Mouse (Mus musculus) G1E (cell line): ENCODE measurements around the gene Enah. TPM values are rescaled to one million over a fixed set of nuclear protein-coding genes. Genes with fewer than 3 reads are reported as not detected.

ENCODE experiments used
- ATAC-seq: 2 replicates; pipeline ENCODE4 v1.8.0; 2016; ENCODE audit warnings: mild to moderate bottlenecking; ENCODE audit not compliant: insufficient number of reproducible peaks, poor library complexity, low FRiP score, severe bottlenecking; ENCODE audit errors: extremely low read depth
- DNase-seq: peaks from one replicate; pipeline ENCODE4 v3.0.0; 2012; ENCODE audit warnings: low spot score
- H3K27me3 ChIP-seq: 2 replicates; pipeline ENCODE4 v1.6.1; 2012; ENCODE audit warnings: mild to moderate bottlenecking, low read length, inconsistent platforms; ENCODE audit not compliant: insufficient read depth
- H3K36me3 ChIP-seq: replicated peaks from 2 replicates; pipeline ENCODE3; 2012; ENCODE audit warnings: mild to moderate bottlenecking, inconsistent platforms
- H3K4me1 ChIP-seq: 2 replicates; pipeline ENCODE4 v1.6.1; 2012; ENCODE audit warnings: low read depth, low read length, inconsistent platforms, mixed read lengths; ENCODE audit not compliant: insufficient read depth
- H3K4me3 ChIP-seq: 2 replicates; pipeline ENCODE4 v1.5.1; 2012; ENCODE audit warnings: low read depth, mild to moderate bottlenecking, inconsistent platforms, low read length, moderate library complexity, mixed read lengths
- H3K9me3 ChIP-seq: replicated peaks from 2 replicates; pipeline ENCODE4 v1.6.1; 2012; ENCODE audit warnings: inconsistent platforms
- CTCF ChIP-seq: IDR thresholded peaks from 2 replicates; pipeline ENCODE4 v1.5.1; 2012; ENCODE audit warnings: low read depth, low read length, inconsistent platforms, mixed read lengths
- GATA1 ChIP-seq: IDR thresholded peaks from 2 replicates; pipeline ENCODE4 v1.6.1; 2012; ENCODE audit warnings: borderline replicate concordance, low read length, inconsistent platforms, mixed read lengths
- GATA2 ChIP-seq: IDR thresholded peaks from 2 replicates; pipeline ENCODE4 v1.6.1; 2012; ENCODE audit warnings: low read depth, low read length, inconsistent platforms, borderline replicate concordance
- POLR2AphosphoS5 ChIP-seq: IDR thresholded peaks from 2 replicates; pipeline ENCODE4 v1.6.1; 2012; ENCODE audit warnings: low read depth, low read length, inconsistent platforms; ENCODE audit not compliant: insufficient replicate concordance
- TAL1 ChIP-seq: conservative IDR thresholded peaks from 2 replicates; pipeline ENCODE4 v1.6.1; 2012; ENCODE audit warnings: low read depth, low read length, inconsistent platforms, mixed read lengths
- polyA plus RNA-seq: library from polyadenylated mRNA; stranded (reverse); fragments of >175 nt; gene quantifications from 2 replicates; pipeline ENCODE4 v1.2.3, GENCODE M21; 2012
- total RNA-seq, 2 experiments: library from RNA; stranded (forward) in 1 of 2; stranded (reverse) in 1 of 2; fragments of 200-1000 nt in 1 of 2; fragments of >200 nt in 1 of 2; fragmentation: Nextera tagmentation in 1 of 2; gene quantifications; 2 replicates each; pipeline ENCODE4 v1.2.3; 2014 to 2017

Enah gene
- total and polyA plus RNA-seq, 3 experiments = 0.87 TPM; not detected in 2

GRCm38 (mm10) chr1:181896991-181897390 is 122.8 kb downstream of the Enah start:
- Histone ChIP-seq H3K27me3 (peaks cover 18% of the 10 kb centered on the region), H3K36me3 (no peaks in the 10 kb centered on the region), H3K4me1 (no peaks in the 10 kb centered on the region), H3K9me3 (no peaks in the 10 kb centered on the region), H3K4me3 (no peak overlapping the region)
- ATAC-seq = no peak
- DNase-seq = no peak
- TF ChIP-seq POLR2AphosphoS5 (no peak), GATA2 (no peak), TAL1 (no peak), GATA1 (no peak), CTCF (no peak)

DNA sequence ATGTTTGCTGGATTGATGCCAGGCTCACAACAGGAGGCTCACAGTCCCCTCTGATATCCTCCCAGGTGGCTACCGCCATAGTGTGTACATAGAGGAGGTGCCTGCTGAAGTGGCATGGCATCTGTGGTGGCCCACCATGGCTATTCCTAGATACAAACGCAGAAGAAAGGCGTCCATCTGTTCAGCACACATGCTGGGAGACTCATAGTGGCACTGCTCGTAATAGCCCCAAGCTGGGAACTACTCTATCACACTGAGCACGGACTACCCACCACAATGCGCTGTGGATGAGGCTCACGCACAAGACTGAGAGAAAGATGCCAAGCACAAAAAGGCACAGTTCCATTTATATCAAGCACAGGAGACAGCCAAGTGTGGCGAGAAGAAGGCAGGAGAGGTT is 126.1 kb downstream of the Enah start:
- Histone ChIP-seq H3K36me3 (no peaks in the 10 kb centered on the region), H3K27me3 (peaks cover 20% of the 10 kb centered on the region), H3K4me1 (peaks cover 4% of the 10 kb centered on the region; the same call in 1 of the 2 replicates), H3K9me3 (no peaks in the 10 kb centered on the region), H3K4me3 (no peak overlapping the region)
- DNase-seq (no peak), ATAC-seq (no peak)
- TF ChIP-seq TAL1 (no peak), GATA2 (no peak), CTCF (no peak), GATA1 (no peak), POLR2AphosphoS5 (no peak)

DNA sequence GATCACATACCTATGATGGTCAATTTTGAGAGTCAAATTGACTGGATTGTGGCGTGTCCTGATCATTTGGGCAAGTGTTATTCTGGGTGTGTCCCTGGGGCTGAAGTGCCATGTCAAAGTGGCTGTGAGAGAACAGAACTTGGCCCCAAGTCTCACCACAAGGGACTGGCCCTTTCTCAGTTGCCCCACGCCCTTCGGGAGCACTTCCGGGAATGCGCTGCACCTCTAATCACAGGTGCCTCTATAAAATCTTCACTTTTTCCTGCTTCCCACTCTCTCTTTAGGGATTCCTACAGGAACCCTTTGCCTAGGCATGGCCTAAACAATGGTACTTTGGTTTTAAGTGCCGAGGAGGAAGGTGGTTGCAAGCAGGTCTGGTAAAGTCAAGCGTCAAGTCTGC is 130.1 kb downstream of the Enah start:
- H3K9me3 ChIP-seq = no peaks in the 10 kb centered on the region
- no peak for TF ChIP-seq CTCF
- no peak for TF ChIP-seq POLR2AphosphoS5
- TF ChIP-seq TAL1 = no peak
- no peak for TF ChIP-seq GATA2
- TF ChIP-seq GATA1 = no peak
- H3K4me3 ChIP-seq = no peak overlapping the region
- H3K36me3 ChIP-seq = no peaks in the 10 kb centered on the region
- peaks cover 30% of the 10 kb centered on the region for H3K27me3 ChIP-seq
- ATAC-seq (no peak), DNase-seq (no peak)
- H3K4me1 ChIP-seq = peaks cover 4% of the 10 kb centered on the region; the same call in 1 of the 2 replicates

DNA sequence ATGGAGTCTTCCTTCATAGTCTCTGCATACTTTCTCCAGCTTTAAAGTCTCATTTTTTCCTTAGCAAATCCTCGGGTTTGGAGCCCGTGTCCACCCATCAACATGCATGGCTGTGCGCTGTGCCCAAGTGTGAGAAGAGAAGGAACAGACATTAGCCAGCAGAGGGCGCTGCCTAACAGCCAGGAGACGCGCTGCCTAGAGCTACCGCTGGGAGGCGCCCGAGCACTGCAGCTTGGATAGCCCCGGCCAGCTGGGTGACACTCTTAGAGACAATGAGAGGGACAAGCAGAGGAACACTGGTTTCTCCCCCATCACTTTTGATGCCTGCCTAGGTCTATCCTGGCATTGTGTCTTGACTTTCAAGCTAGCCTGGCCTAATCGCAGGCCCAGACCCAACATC is 131.0 kb downstream of the Enah start:
- ATAC-seq = peak; percentile 62
- no peak overlapping the region for H3K4me3 ChIP-seq
- TF ChIP-seq CTCF = peak; percentile 100
- no peak for TF ChIP-seq POLR2AphosphoS5
- peaks cover 5% of the 10 kb centered on the region; the same call in 1 of the 2 replicates for H3K4me1 ChIP-seq
- peaks cover 31% of the 10 kb centered on the region for H3K27me3 ChIP-seq
- DNase-seq = no peak
- H3K9me3 ChIP-seq = no peaks in the 10 kb centered on the region
- H3K36me3 ChIP-seq = no peaks in the 10 kb centered on the region

GRCm38 (mm10) chr1:181881532-181881931 is 138.3 kb downstream of the Enah start:
- peaks cover 43% of the 10 kb centered on the region for H3K27me3 ChIP-seq
- peaks cover 45% of the 10 kb centered on the region for H3K4me1 ChIP-seq
- H3K9me3 ChIP-seq = no peaks in the 10 kb centered on the region
- ATAC-seq (peak; percentile 69), DNase-seq (peak; percentile 69)
- H3K4me3 ChIP-seq = peak overlapping the region; percentile 17; the same call in 1 of the 2 replicates
- H3K36me3 ChIP-seq = no peaks in the 10 kb centered on the region
- TF ChIP-seq CTCF = peak; percentile 53; the same call in 1 of the 2 replicates
- no peak for TF ChIP-seq GATA1

- TF ChIP-seq GATA2 = no peak
- TF ChIP-seq TAL1 = no peak
- TF ChIP-seq CTCF = peak; percentile 24; the same call in 1 of the 2 replicates
- TF ChIP-seq GATA1 = no peak
- TF ChIP-seq POLR2AphosphoS5 = no peak
- ATAC-seq (no peak), DNase-seq (no peak)
- peaks cover 45% of the 10 kb centered on the region for H3K4me1 ChIP-seq
- no peaks in the 10 kb centered on the region for H3K9me3 ChIP-seq
- no peak overlapping the region; the same call in 1 of the 2 replicates for H3K4me3 ChIP-seq
- no peaks in the 10 kb centered on the region for H3K36me3 ChIP-seq
- H3K27me3 ChIP-seq = peaks cover 37% of the 10 kb centered on the region
Measured at GRCm38 (mm10) chr1:181880752-181881325, 139.0 kb downstream of the Enah start.

DNA sequence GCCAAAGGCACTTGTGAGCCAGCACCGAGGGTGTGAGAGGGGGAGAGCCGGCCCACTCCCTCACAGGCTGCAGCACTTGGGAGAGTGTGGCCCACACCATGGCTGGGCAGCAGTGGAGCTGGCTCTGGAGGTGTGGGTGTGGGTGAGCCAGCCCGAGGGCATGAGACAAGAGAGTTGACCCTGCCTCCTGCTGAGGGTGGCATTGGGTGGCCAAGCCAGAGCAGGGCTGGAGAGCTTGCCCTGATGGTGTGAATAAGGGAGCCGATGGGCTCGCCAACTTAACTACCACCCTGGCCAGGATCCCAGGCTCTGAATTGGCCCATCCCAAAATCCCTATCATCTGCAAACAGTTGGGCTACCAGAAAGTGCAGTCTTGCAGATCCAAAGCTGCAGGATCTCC is 141.4 kb downstream of the Enah start:
- H3K36me3 ChIP-seq = no peaks in the 10 kb centered on the region
- H3K27me3 ChIP-seq = peaks cover 31% of the 10 kb centered on the region
- no peak overlapping the region for H3K4me3 ChIP-seq
- no peak for TF ChIP-seq CTCF
- TF ChIP-seq GATA2 = no peak
- TF ChIP-seq TAL1 = no peak
- no peak for TF ChIP-seq POLR2AphosphoS5
- no peak for TF ChIP-seq GATA1
- no peak for ATAC-seq
- no peaks in the 10 kb centered on the region for H3K9me3 ChIP-seq
- peaks cover 51% of the 10 kb centered on the region for H3K4me1 ChIP-seq
- DNase-seq = no peak
